Mouse (Mus musculus): ENCODE data around the gene Upk3b. TPM values are rescaled to one million over a fixed set of nuclear protein-coding genes. Genes with fewer than 3 reads are reported as not detected.
"Not testable (repeated sequence)": the region's sequence is repeated elsewhere in the genome, so short reads cannot be mapped to it uniquely, and the experiment has no call there.

Upk3b gene
- total RNA-seq, 2 experiments from 2014 or later = not detected

DNA sequence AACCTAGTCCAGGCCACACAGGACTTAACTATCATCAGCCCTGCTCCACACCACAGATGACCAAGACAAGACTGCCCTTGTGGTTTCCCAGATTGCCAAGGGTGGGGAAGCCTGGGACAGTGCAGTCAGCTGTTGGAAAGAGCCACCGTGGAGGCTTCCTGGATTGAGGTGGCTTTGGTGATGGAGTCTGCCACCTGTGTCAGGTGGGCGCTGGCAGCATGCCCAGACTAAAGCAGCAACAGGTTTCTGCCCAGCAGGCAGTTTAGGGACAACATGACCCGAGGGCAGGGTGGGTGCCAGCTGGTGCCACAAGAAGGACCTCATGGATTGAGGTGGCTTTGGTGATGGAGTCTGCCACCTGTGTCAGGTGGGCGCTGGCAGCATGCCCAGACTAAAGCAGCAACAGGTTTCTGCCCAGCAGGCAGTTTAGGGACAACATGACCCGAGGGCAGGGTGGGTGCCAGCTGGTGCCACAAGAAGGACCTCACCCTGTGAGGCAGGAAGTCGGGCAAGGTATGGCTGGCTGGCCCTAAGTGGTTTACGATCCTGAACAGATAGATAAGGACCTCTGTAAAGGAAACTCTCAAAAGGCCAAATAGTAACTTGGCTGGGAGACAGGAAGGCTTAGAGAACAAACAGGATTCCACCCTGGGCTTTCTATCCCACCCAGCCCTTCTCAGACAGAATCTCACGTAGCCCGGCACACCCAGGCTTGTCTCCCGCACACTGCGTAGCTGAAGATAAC is 28.3 kb downstream of the Upk3b start:
- ATAC-seq (replicated peaks; ENCODE audit: low FRiP score, poor library complexity, severe bottlenecking) = not testable (repeated sequence)

DNA sequence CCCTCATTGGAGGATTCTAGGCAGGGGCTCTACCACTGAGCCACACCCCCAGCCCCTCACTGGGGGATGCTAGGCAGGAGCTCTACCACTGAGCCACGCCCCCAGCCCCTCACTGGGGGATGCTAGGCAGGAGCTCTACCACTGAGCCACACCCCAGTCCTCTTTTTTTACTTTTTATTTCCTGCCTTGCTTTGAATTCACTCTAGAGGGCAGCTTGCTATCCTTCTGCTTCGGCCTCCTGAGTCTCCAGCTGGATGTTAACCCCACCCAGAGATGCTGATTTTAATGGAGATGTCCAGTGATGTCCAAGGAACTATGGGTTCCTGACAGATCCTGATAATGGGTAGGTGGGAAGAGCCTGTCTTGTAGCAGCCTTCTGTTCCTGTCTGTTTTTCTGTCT is 31.1 kb downstream of the Upk3b start:
- no peak for ATAC-seq (replicated peaks; ENCODE audit: low FRiP score, poor library complexity, severe bottlenecking)

DNA sequence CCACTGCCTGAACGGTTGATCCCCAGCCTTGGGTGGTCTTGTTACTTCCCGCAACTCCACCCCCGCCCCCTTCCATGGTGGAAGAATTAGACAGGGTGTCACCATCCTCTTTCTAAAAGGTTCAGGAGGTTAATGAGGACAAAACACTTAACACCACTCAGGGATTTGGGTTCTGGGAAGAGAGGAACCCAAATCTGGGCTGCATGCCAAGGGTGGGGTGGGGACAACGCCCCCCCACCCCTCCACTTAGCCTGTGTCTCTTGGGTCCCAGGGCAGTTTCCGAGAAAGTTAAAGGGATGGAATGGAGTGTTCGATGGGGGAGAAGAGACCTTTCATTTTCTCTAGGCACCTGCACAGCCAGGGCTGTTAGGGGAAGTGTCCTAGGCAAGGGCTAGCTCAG is 34.8 kb downstream of the Upk3b start:
- ATAC-seq (replicated peaks; ENCODE audit: low FRiP score, poor library complexity, severe bottlenecking) = no peak

GRCm38 (mm10) chr5:136073526-136073925 is 35.2 kb downstream of the Upk3b start:
- no peak for ATAC-seq (replicated peaks; ENCODE audit: low FRiP score, poor library complexity, severe bottlenecking)

- ATAC-seq (replicated peaks; ENCODE audit: low FRiP score, poor library complexity, severe bottlenecking) = no peak
These were observed 36.8 kb downstream of the Upk3b start for GRCm38 (mm10) chr5:136075076-136075475.

DNA sequence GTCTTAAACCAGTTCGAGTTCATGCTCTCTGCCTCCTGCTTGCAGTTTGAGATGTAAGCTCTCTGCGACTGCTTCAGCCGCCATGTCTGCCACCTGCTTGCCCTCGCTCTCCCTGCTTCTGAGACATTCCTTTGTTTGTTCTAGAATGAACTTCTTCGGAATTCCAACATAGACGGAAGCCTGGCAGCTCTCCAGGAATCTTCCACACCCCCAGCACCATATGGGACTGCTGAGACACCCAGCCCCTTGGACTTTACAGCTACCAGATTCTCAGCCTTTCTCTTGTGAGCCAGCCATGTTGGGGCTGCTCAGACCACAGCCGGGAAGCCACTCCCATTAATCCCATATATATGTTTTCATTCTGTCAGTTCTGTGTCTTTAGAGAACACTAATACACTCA is 38.0 kb downstream of the Upk3b start:
- no peak for ATAC-seq (replicated peaks; ENCODE audit: low FRiP score, poor library complexity, severe bottlenecking)

- no peak for ATAC-seq (replicated peaks; ENCODE audit: low FRiP score, poor library complexity, severe bottlenecking)
These were observed 38.8 kb downstream of the Upk3b start for GRCm38 (mm10) chr5:136077001-136077550.

GRCm38 (mm10) chr5:136078136-136078535 is 39.8 kb downstream of the Upk3b start:
- no peak for ATAC-seq (replicated peaks; ENCODE audit: low FRiP score, poor library complexity, severe bottlenecking)

- ATAC-seq (replicated peaks; ENCODE audit: low FRiP score, poor library complexity, severe bottlenecking) = no peak
These were observed 44.0 kb downstream of the Upk3b start for GRCm38 (mm10) chr5:136082345-136082744.

DNA sequence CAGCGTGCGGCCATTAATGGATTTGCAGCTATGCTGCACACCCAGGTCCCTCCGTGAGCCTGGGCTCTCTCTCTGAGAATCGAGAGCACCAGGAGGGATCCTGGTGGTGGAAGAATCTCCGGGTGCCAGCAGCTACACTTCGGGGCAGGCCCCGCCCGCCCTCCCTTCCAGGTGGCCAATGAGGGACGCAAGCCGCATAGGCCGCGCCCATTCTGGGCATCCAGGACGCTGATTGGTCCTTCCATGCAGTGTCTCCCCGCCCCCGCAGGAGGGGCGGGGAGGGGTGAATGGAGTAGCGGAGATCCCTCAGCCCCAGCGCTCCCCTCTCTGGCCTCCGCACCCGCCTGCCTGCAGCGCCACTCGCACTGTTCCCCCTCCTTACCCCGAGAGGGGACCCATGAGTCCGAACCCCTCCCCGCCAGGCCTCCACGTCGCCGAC is 45.4 kb downstream of the Upk3b start, which contains the start of gene Rasa4:
Gene Rasa4, plus strand, starts transcription at position 248 of the 439 bp plus-strand sequence.
- peak; percentile 98 for ATAC-seq (replicated peaks; ENCODE audit: low FRiP score, poor library complexity, severe bottlenecking)

GRCm38 (mm10) chr5:136084144-136084881 is 46.0 kb downstream of the Upk3b start:
- peak; percentile 12; the same call in 1 of the 2 replicates for ATAC-seq (replicated peaks; ENCODE audit: low FRiP score, poor library complexity, severe bottlenecking)

GRCm38 (mm10) chr5:136084891-136085651 is 46.8 kb downstream of the Upk3b start:
- no peak for ATAC-seq (replicated peaks; ENCODE audit: low FRiP score, poor library complexity, severe bottlenecking)

DNA sequence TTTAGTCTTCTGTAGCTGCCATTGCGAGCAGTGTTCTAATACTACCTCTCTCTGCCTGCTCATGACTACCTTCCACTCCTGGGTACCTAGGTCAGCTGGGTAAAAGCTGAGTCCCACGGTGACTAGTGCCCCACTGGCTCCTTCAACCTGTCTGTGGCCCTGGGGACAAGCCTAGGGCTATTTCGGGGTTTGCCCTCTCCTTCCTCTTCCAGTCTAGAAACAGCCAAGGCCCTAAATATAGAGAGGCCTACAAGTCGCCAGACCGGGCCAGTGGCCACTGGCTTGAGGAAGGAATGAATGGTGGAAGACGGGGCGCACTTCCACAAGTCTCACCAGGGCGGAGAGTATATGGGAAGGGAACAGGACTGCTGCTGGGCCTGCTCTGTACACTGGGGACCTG is 48.0 kb downstream of the Upk3b start:
- ATAC-seq (replicated peaks; ENCODE audit: low FRiP score, poor library complexity, severe bottlenecking) = no peak

GRCm38 (mm10) chr5:136088821-136089575 is 50.7 kb downstream of the Upk3b start:
- ATAC-seq (replicated peaks; ENCODE audit: low FRiP score, poor library complexity, severe bottlenecking) = no peak

DNA sequence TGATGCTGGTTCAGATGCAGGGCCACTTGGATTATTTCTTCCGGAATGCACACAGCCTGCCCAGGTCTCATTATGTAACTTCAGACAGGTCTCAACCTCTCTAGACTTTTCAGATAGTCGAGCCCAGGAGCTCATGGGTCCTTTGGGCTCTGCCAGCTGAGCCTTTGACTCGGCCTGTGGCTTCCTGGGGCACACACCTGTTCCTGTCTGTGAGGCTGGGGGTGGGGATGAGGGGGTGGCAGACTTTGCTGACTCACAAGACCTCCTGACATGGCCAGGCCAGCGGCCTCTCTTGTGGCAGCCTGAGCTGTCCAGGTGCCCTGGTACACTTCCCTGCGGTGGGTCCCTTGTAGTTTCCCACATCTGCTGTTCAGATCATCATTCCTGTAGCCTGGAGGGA is 53.6 kb downstream of the Upk3b start:
- no peak for ATAC-seq (replicated peaks; ENCODE audit: low FRiP score, poor library complexity, severe bottlenecking)

GRCm38 (mm10) chr5:136094249-136095010 is 56.1 kb downstream of the Upk3b start:
- ATAC-seq (replicated peaks; ENCODE audit: low FRiP score, poor library complexity, severe bottlenecking) = no peak

GRCm38 (mm10) chr5:136095089-136095488 is 56.8 kb downstream of the Upk3b start:
- ATAC-seq (replicated peaks; ENCODE audit: low FRiP score, poor library complexity, severe bottlenecking) = no peak
